Mouse (Mus musculus): ENCODE data around the gene Cdk6.

GRCm38 (mm10) chr5:3579066-3579465, 237.8 kb downstream of the Cdk6 start:
- TF ChIP-seq CTCF (IDR thresholded peaks at IDR 0.05) (no peak), POLR2A (IDR thresholded peaks at IDR 0.05; ENCODE audit: insufficient read depth, low read depth, low read length) (no peak), EP300 (IDR thresholded peaks at IDR 0.05; ENCODE audit: insufficient read depth, low read depth, low read length) (no peak)

All from heart, adult 2 months (tissue).